Mouse (Mus musculus): ENCODE measurements around the gene Fbln2. TPM values are rescaled to one million over a fixed set of nuclear protein-coding genes. Genes with fewer than 3 reads are reported as not detected.

The Fbln2 gene
- polyA plus RNA-seq, 1 experiment from 2014 or later, result 28.7 TPM

DNA sequence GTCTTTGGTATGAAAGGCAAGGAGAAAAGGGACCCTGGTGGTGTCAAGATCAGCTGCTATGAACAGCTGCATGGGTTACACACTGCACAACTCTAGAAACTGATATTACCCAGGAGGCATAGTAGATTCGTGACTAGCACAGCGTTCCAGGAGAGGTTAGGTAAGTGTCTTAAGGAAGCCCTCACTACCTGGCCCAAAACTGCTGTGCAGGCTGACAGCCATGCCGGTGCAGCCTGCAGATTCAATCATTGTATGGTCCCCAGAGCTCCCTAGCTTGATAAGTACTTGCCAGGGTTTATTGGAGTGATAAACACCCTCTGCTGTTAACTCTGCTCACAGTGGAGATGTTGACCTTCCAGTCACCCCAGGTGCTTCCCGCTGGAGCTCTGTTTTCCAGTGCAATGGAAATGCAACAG, 30.2 kb upstream of the Fbln2 start:
- Histone ChIP-seq H3K4me3 (no peak overlapping the region), H3K27me3 (no peaks in the 10 kb centered on the region), H3K27ac (replicated peaks) (no peak overlapping the region), H3K4me1 (replicated peaks) (no peaks in the 10 kb centered on the region), H3K9ac (no peak overlapping the region), H3K9me3 (no peaks in the 10 kb centered on the region), H3K36me3 (no peaks in the 10 kb centered on the region), H3K4me2 (no peak overlapping the region)
- ATAC-seq (ENCODE audit: low FRiP score, low read depth), result no peak
- 75% methylated on average over 4 of the region's 4 CpGs for WGBS

DNA sequence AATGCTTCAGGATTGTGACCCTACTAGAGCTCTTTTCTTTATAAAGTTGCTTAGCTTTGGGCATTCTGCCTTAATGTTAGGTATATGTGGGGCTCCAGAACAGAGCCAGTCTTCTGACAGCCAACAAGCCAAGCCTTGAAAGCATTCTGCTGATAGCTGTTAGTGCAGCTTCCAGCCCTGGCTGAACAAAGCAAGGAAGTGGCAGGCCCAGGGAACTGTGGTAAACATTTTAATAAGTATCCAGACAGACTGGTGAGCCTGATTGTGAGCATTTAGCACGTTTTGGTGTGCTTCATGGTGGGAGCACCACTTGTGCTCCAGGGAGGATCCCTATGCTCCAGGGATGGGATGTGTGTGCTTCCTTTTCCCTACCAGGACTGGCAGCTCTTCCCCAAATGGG, 29.2 kb upstream of the Fbln2 start:
- Histone ChIP-seq H3K27ac (replicated peaks) (no peak overlapping the region), H3K9me3 (no peaks in the 10 kb centered on the region), H3K4me2 (no peak overlapping the region), H3K4me3 (no peak overlapping the region), H3K4me1 (replicated peaks) (0 out of 2 replicates have a peak, but pooled peaks cover 2% of the 10 kb centered on the region), H3K9ac (no peak overlapping the region), H3K27me3 (no peaks in the 10 kb centered on the region), H3K36me3 (no peaks in the 10 kb centered on the region)
- 42% methylated on average over 1 of the region's 1 CpGs for WGBS
- ATAC-seq (ENCODE audit: low FRiP score, low read depth), result no peak

DNA sequence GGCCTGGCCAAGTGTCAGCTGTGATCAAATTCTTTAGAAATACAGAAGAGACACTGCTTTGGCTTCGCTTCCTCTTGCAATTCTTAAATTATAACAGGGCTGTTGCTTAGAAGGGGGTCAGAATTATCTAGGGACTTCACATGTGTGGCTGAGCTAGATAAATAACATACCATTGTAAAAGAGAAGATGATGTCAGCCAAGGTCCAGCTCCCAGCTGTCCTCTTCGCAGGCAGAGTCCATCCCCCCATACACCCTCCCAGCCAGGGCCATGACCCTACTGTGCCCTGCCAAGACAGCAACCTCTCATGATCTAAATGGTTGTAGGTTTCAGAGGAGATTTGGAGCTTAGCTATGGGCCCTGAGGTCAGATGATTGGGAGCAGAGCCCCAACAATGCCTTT, 28.3 kb upstream of the Fbln2 start:
- Histone ChIP-seq H3K27ac (replicated peaks) (no peak overlapping the region), H3K9me3 (no peaks in the 10 kb centered on the region), H3K27me3 (no peaks in the 10 kb centered on the region), H3K4me1 (replicated peaks) (0 out of 2 replicates have a peak, but pooled peaks cover 2% of the 10 kb centered on the region), H3K9ac (no peak overlapping the region), H3K4me2 (no peak overlapping the region), H3K36me3 (no peaks in the 10 kb centered on the region), H3K4me3 (no peak overlapping the region)
- WGBS, result 72% methylated on average over 2 of the region's 2 CpGs
- ATAC-seq (ENCODE audit: low FRiP score, low read depth), result no peak

- WGBS, result 73% methylated on average over 3 of the region's 3 CpGs
- no peaks in the 10 kb centered on the region for H3K9me3 ChIP-seq
- no peak for ATAC-seq (ENCODE audit: low FRiP score, low read depth)
- no peak overlapping the region for H3K27ac ChIP-seq (replicated peaks)
- H3K9ac ChIP-seq, result no peak overlapping the region
- no peak overlapping the region for H3K4me2 ChIP-seq
- H3K4me1 ChIP-seq (replicated peaks), result 0 out of 2 replicates have a peak, but pooled peaks cover 2% of the 10 kb centered on the region
- H3K4me3 ChIP-seq, result no peak overlapping the region
- no peaks in the 10 kb centered on the region for H3K27me3 ChIP-seq
- H3K36me3 ChIP-seq, result no peaks in the 10 kb centered on the region
Observed at GRCm38 (mm10) chr6:91184776-91185175, 27.5 kb upstream of the Fbln2 start.

- no peaks in the 10 kb centered on the region for H3K36me3 ChIP-seq
Observed at GRCm38 (mm10) chr6:91185502-91185901, 26.8 kb upstream of the Fbln2 start.

GRCm38 (mm10) chr6:91186161-91186931, 25.9 kb upstream of the Fbln2 start:
- H3K27ac ChIP-seq (replicated peaks), result no peak overlapping the region
- H3K4me2 ChIP-seq, result no peak overlapping the region
- 62% methylated on average over 4 of the region's 4 CpGs for WGBS
- no peak overlapping the region for H3K4me3 ChIP-seq
- 0 out of 2 replicates have a peak, but pooled peaks cover 2% of the 10 kb centered on the region for H3K4me1 ChIP-seq (replicated peaks)
- no peaks in the 10 kb centered on the region for H3K9me3 ChIP-seq
- no peaks in the 10 kb centered on the region for H3K27me3 ChIP-seq
- H3K9ac ChIP-seq, result no peak overlapping the region
- no peaks in the 10 kb centered on the region for H3K36me3 ChIP-seq
- no peak for ATAC-seq (ENCODE audit: low FRiP score, low read depth)

More at GRCm38 (mm10) chr6:91185502-91185901, 26.8 kb upstream of the Fbln2 start:
- no peak overlapping the region for H3K4me3 ChIP-seq
- 0 out of 2 replicates have a peak, but pooled peaks cover 2% of the 10 kb centered on the region for H3K4me1 ChIP-seq (replicated peaks)
- no peaks in the 10 kb centered on the region for H3K27me3 ChIP-seq
- H3K4me2 ChIP-seq, result no peak overlapping the region
- H3K9ac ChIP-seq, result no peak overlapping the region
- no peak for ATAC-seq (ENCODE audit: low FRiP score, low read depth)
- H3K27ac ChIP-seq (replicated peaks), result no peak overlapping the region
- no peaks in the 10 kb centered on the region for H3K9me3 ChIP-seq
- 90% methylated on average over 5 of the region's 5 CpGs for WGBS

GRCm38 (mm10) chr6:91186934-91187333, 25.3 kb upstream of the Fbln2 start:
- ATAC-seq (ENCODE audit: low FRiP score, low read depth), result no peak
- 62% methylated on average over 6 of the region's 6 CpGs for WGBS
- no peak overlapping the region for H3K4me2 ChIP-seq
- no peak overlapping the region for H3K27ac ChIP-seq (replicated peaks)
- H3K36me3 ChIP-seq, result no peaks in the 10 kb centered on the region
- 0 out of 2 replicates have a peak, but pooled peaks cover 2% of the 10 kb centered on the region for H3K4me1 ChIP-seq (replicated peaks)
- H3K9ac ChIP-seq, result no peak overlapping the region
- no peaks in the 10 kb centered on the region for H3K27me3 ChIP-seq
- H3K4me3 ChIP-seq, result no peak overlapping the region
- no peaks in the 10 kb centered on the region for H3K9me3 ChIP-seq

- Histone ChIP-seq H3K4me3 (no peak overlapping the region), H3K27me3 (no peaks in the 10 kb centered on the region), H3K9ac (no peak overlapping the region), H3K36me3 (no peaks in the 10 kb centered on the region), H3K4me1 (replicated peaks) (0 out of 2 replicates have a peak, but pooled peaks cover 2% of the 10 kb centered on the region), H3K27ac (replicated peaks) (no peak overlapping the region), H3K4me2 (no peak overlapping the region), H3K9me3 (no peaks in the 10 kb centered on the region)
- 67% methylated on average over 3 of the region's 3 CpGs for WGBS
- no peak for ATAC-seq (ENCODE audit: low FRiP score, low read depth)
Observed at GRCm38 (mm10) chr6:91187871-91188270, 24.4 kb upstream of the Fbln2 start.

- WGBS, result 82% methylated on average over 6 of the region's 6 CpGs
- no peak overlapping the region for H3K9ac ChIP-seq
- no peak overlapping the region for H3K4me3 ChIP-seq
- no peaks in the 10 kb centered on the region for H3K9me3 ChIP-seq
- H3K4me2 ChIP-seq, result no peak overlapping the region
- 0 out of 2 replicates have a peak, but pooled peaks cover 2% of the 10 kb centered on the region for H3K4me1 ChIP-seq (replicated peaks)
- no peaks in the 10 kb centered on the region for H3K27me3 ChIP-seq
- H3K27ac ChIP-seq (replicated peaks), result no peak overlapping the region
- no peak for ATAC-seq (ENCODE audit: low FRiP score, low read depth)
- H3K36me3 ChIP-seq, result no peaks in the 10 kb centered on the region
Observed at GRCm38 (mm10) chr6:91189971-91190370, 22.3 kb upstream of the Fbln2 start.

GRCm38 (mm10) chr6:91191465-91191864, 20.8 kb upstream of the Fbln2 start:
- WGBS, result 59% methylated on average over 2 of the region's 2 CpGs
- no peaks in the 10 kb centered on the region for H3K36me3 ChIP-seq
- H3K4me2 ChIP-seq, result no peak overlapping the region
- no peaks in the 10 kb centered on the region for H3K9me3 ChIP-seq
- no peak overlapping the region for H3K9ac ChIP-seq
- H3K4me1 ChIP-seq (replicated peaks), result 0 out of 2 replicates have a peak, but pooled peaks cover 2% of the 10 kb centered on the region
- no peak; the same call in 1 of the 2 replicates for ATAC-seq (ENCODE audit: low FRiP score, low read depth)
- H3K4me3 ChIP-seq, result no peak overlapping the region
- no peak overlapping the region for H3K27ac ChIP-seq (replicated peaks)
- no peaks in the 10 kb centered on the region for H3K27me3 ChIP-seq

- H3K9ac ChIP-seq, result no peak overlapping the region
- no peak for ATAC-seq (ENCODE audit: low FRiP score, low read depth)
- H3K27ac ChIP-seq (replicated peaks), result no peak overlapping the region
- H3K4me1 ChIP-seq (replicated peaks), result 0 out of 2 replicates have a peak, but pooled peaks cover 2% of the 10 kb centered on the region
- H3K9me3 ChIP-seq, result no peaks in the 10 kb centered on the region
- WGBS, result 82% methylated on average over 3 of the region's 3 CpGs
- no peak overlapping the region for H3K4me2 ChIP-seq
- H3K4me3 ChIP-seq, result no peak overlapping the region
- H3K27me3 ChIP-seq, result no peaks in the 10 kb centered on the region
- no peaks in the 10 kb centered on the region for H3K36me3 ChIP-seq
Observed at GRCm38 (mm10) chr6:91192421-91192820, 19.8 kb upstream of the Fbln2 start.

DNA sequence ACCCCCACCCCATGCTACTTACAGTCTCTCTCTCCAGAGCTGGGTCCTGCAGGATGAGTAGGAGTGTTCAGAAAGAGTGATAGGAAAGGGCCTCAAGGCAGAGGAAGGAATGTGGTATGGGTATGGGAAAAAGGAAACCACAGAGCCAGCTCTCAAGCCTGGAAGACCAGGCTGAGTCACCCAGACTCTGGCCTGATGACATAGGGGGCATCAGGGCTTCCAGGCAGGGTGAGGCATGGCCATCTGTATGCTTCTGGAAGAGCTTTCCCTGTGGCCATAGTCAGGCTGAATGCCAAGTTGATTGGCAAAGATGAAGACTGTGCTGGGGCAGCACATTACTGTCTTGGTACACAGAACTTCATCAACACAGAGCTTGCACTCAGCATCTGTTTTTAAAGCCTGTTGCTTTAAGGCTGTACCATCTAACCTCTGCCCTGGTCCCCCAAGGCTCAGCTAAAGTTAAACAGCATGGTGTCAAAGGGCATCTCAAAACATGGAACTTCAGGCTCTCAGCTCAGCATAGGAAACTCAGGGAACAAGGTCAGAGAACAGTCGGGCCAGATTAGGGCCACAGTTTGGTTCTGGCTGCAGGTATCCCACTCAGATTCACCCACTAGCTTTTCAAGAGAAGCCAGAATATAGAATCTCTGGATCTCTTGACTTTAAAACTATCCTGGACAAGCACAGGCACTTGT, 19.3 kb upstream of the Fbln2 start:
- no peaks in the 10 kb centered on the region for H3K36me3 ChIP-seq
- no peak overlapping the region for H3K9ac ChIP-seq
- H3K27ac ChIP-seq (replicated peaks), result no peak overlapping the region
- no peaks in the 10 kb centered on the region for H3K9me3 ChIP-seq
- H3K4me2 ChIP-seq, result no peak overlapping the region
- no peak overlapping the region for H3K4me3 ChIP-seq
- 0 out of 2 replicates have a peak, but pooled peaks cover under 1% of the 10 kb centered on the region for H3K4me1 ChIP-seq (replicated peaks)
- ATAC-seq (ENCODE audit: low FRiP score, low read depth), result no peak
- WGBS, result 80% methylated on average over 1 of the region's 1 CpGs
- H3K27me3 ChIP-seq, result peaks cover 3% of the 10 kb centered on the region; the same call in 1 of the 2 replicates

All from hindbrain, embryonic 15.5 days (tissue).